Mouse (Mus musculus) stomach, embryonic 15.5 days (tissue): Measurements from ENCODE around the gene Fam161a. TPM values are rescaled to one million over a fixed set of nuclear protein-coding genes. Genes with fewer than 3 reads are reported as not detected.
A peak's percentile ranks its signal among the peaks of the same experiment; 100 is the strongest.
"Not testable (repeated sequence)": the region's sequence is repeated elsewhere in the genome, so short reads cannot be mapped to it uniquely, and the experiment has no call there.

Experiments
- ATAC-seq: fragments of 200-750 bp; cut with Nextera tagmentation; 2 replicates; pipeline ENCODE4 v1.8.0; 2017; ENCODE audit warnings: low read depth, moderate number of reproducible peaks, moderate TSS enrichment; ENCODE audit not compliant: insufficient read depth, low FRiP score
- H3K27ac ChIP-seq: fragments of 300-500 bp; sonication (generic); 2 replicates; pipeline ENCODE4 v1.5.1; 2015; ENCODE audit warnings: mild to moderate bottlenecking, inconsistent platforms
- H3K27me3 ChIP-seq: fragments of 300-500 bp; sonication (generic); replicated peaks from 2 replicates; pipeline ENCODE4 v1.6.1; 2015; ENCODE audit warnings: inconsistent platforms
- H3K36me3 ChIP-seq: fragments of 300-500 bp; sonication (generic); 2 replicates; pipeline ENCODE4 v1.6.1; 2015; ENCODE audit warnings: inconsistent platforms
- H3K4me1 ChIP-seq: fragments of 300-500 bp; sonication (generic); 2 replicates; pipeline ENCODE4 v1.6.1; 2015; ENCODE audit warnings: inconsistent platforms
- H3K4me2 ChIP-seq: fragments of 300-500 bp; sonication (generic); 2 replicates; pipeline ENCODE4 v1.6.1; 2015; ENCODE audit warnings: mild to moderate bottlenecking, inconsistent platforms
- H3K4me3 ChIP-seq: fragments of 300-500 bp; sonication (generic); replicated peaks from 2 replicates; pipeline ENCODE4 v1.5.1; 2015; ENCODE audit warnings: inconsistent platforms
- H3K9ac ChIP-seq: fragments of 300-500 bp; sonication (generic); 2 replicates; pipeline ENCODE4 v1.6.1; 2015; ENCODE audit warnings: inconsistent platforms
- H3K9me3 ChIP-seq: fragments of 300-500 bp; sonication (generic); 2 replicates; pipeline ENCODE4 v1.6.1; 2016; ENCODE audit warnings: inconsistent platforms
- WGBS: fragments of 180-500 bp; shearing (Covaris S2); methylation state at CpG from one replicate; pipeline ENCODE4 v1.1.7; 2015; 5-methylcytosine and 5-hydroxymethylcytosine counted together
- polyA plus RNA-seq: library from polyadenylated mRNA; unstranded; fragments of >200 nt; fragmentation: Nextera tagmentation; extraction: Ambion mirVana; gene quantifications from 2 replicates; pipeline ENCODE4 v1.2.1, GENCODE M21; 2015

Fam161a gene
- polyA plus RNA-seq, 1 experiment from 2014 or later = 4.0 TPM

GRCm38 (mm10) chr11:23065167-23065668 is 57.9 kb downstream of the Fam161a start:
- WGBS = 82% methylated on average over 2 of the region's 2 CpGs
- H3K4me2 ChIP-seq = no peak overlapping the region
- no peaks in the 10 kb centered on the region for H3K36me3 ChIP-seq
- H3K4me1 ChIP-seq = peaks cover 3% of the 10 kb centered on the region; the same call in 1 of the 2 replicates
- no peak overlapping the region for H3K27ac ChIP-seq
- H3K9me3 ChIP-seq = no peaks in the 10 kb centered on the region
- H3K9ac ChIP-seq = no peak overlapping the region
- H3K4me3 ChIP-seq = no peak overlapping the region
- ATAC-seq = no peak
- no peaks in the 10 kb centered on the region for H3K27me3 ChIP-seq

GRCm38 (mm10) chr11:23067395-23068136 is 60.2 kb downstream of the Fam161a start:
- Histone ChIP-seq H3K9ac (peak overlapping the region; percentile 54), H3K36me3 (no peaks in the 10 kb centered on the region), H3K4me3 (peak overlapping the region; percentile 73), H3K9me3 (no peaks in the 10 kb centered on the region), H3K27ac (peak overlapping the region; percentile 77), H3K4me1 (peaks cover 3% of the 10 kb centered on the region; the same call in 1 of the 2 replicates), H3K4me2 (peak overlapping the region; percentile 87), H3K27me3 (no peaks in the 10 kb centered on the region)
- WGBS = under 1% methylated on average over 49 of the region's 49 CpGs
- peak; percentile 100 for ATAC-seq

- ATAC-seq = no peak
- no peaks in the 10 kb centered on the region for H3K9me3 ChIP-seq
- H3K4me2 ChIP-seq = peak overlapping the region; percentile 87
- H3K9ac ChIP-seq = peak overlapping the region; percentile 54; the same call in 1 of the 2 replicates
- no peaks in the 10 kb centered on the region for H3K36me3 ChIP-seq
- WGBS = 6% methylated on average over 10 of the region's 10 CpGs
- peak overlapping the region; percentile 77 for H3K27ac ChIP-seq
- peaks cover 3% of the 10 kb centered on the region; the same call in 1 of the 2 replicates for H3K4me1 ChIP-seq
- H3K4me3 ChIP-seq = peak overlapping the region; percentile 73
- no peaks in the 10 kb centered on the region for H3K27me3 ChIP-seq
These were observed 60.9 kb downstream of the Fam161a start for GRCm38 (mm10) chr11:23068201-23068600.

DNA sequence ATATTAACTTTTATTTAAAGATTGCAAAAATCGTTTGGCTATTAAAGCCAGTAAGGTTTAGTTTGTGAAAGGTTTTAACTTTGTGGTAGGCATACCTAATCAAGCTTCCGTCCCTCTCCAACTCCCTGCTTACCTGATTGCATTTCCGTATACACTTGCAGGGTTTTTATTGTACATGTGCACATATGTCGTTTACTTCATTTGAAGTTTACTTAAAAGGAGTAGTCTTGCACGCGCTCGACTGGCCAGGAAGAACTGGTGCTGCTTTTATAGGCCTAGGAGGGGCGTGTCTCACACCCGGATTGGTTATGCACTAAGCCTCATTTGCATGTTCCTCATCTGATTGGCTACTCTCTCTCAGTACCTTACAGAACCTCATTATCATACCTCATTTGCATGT is 61.7 kb downstream of the Fam161a start:
- WGBS = 88% methylated on average over 9 of the region's 9 CpGs
- not testable (repeated sequence) for H3K9ac ChIP-seq, H3K4me1 ChIP-seq, H3K9me3 ChIP-seq, H3K27ac ChIP-seq, H3K36me3 ChIP-seq, H3K27me3 ChIP-seq, H3K4me3 ChIP-seq, ATAC-seq, H3K4me2 ChIP-seq

- no peaks in the 10 kb centered on the region for H3K9me3 ChIP-seq
- no peak for ATAC-seq
- H3K27me3 ChIP-seq = no peaks in the 10 kb centered on the region
- no peaks in the 10 kb centered on the region for H3K4me1 ChIP-seq
- H3K27ac ChIP-seq = no peak overlapping the region
- H3K4me3 ChIP-seq = no peak overlapping the region
- H3K4me2 ChIP-seq = no peak overlapping the region
- no peaks in the 10 kb centered on the region for H3K36me3 ChIP-seq
- no peak overlapping the region for H3K9ac ChIP-seq
- 55% methylated on average over 7 of the region's 7 CpGs for WGBS
These were observed 67.5 kb downstream of the Fam161a start for GRCm38 (mm10) chr11:23074841-23075240.

- Histone ChIP-seq H3K27me3 (no peaks in the 10 kb centered on the region), H3K4me1 (no peaks in the 10 kb centered on the region), H3K4me2 (no peak overlapping the region), H3K27ac (no peak overlapping the region), H3K9me3 (no peaks in the 10 kb centered on the region), H3K4me3 (no peak overlapping the region), H3K9ac (no peak overlapping the region), H3K36me3 (no peaks in the 10 kb centered on the region)
- WGBS = 85% methylated on average over 1 of the region's 1 CpGs
- no peak for ATAC-seq
These were observed 71.2 kb downstream of the Fam161a start for GRCm38 (mm10) chr11:23078541-23078940.

Other genes starting within 250 kb of the Fam161a start
- 11.8 and 13.6 TPM in 2 replicates for gene B3gnt2, start 146.6 kb upstream of the Fam161a start, polyA plus RNA-seq
- 2.5 and 2.7 TPM in 2 replicates for gene Zrsr1, start 35.5 kb upstream of the Fam161a start, polyA plus RNA-seq
- gene Gm28048, start 25.4 kb upstream of the Fam161a start, polyA plus RNA-seq = 12.1 and 15.0 TPM in 2 replicates
- 368 and 394 TPM in 2 replicates for gene Commd1, start 25.1 kb upstream of the Fam161a start, polyA plus RNA-seq
- gene Cct4, start 17.0 kb upstream of the Fam161a start, polyA plus RNA-seq = 248 and 251 TPM in 2 replicates
- 78.8 and 89.1 TPM in 2 replicates for gene Xpo1, start 248.5 kb downstream of the Fam161a start, polyA plus RNA-seq